Mouse (Mus musculus): Measurements from ENCODE around the gene Fam104a.
"Not testable (repeated sequence)": the region's sequence is repeated elsewhere in the genome, so short reads cannot be mapped to it uniquely, and the experiment has no call there.

GRCm38 (mm10) chr11:113660213-113660612 is 23.7 kb downstream of the Fam104a start:
- TF ChIP-seq CTCF, POLR2A (IDR thresholded peaks at IDR 0.05; ENCODE audit: insufficient read depth, low read depth, low read length): not testable (repeated sequence)

Data from olfactory bulb, adult 2 months (tissue).